Mouse (Mus musculus) ovary, postnatal 14 days (tissue): ENCODE data around the gene 1700016H13Rik.
A peak's percentile ranks its signal among the peaks of the same experiment; 100 is the strongest.

ENCODE experiments used
- DNase-seq: peaks from one replicate; pipeline ENCODE4 v3.0.0; 2022; ENCODE audit warnings: low spot score

Gene 1700016H13Rik

GRCm38 (mm10) chr5:103603115-103603893 is 52.5 kb downstream of the 1700016H13Rik start:
- peak; percentile 17 for DNase-seq

DNA sequence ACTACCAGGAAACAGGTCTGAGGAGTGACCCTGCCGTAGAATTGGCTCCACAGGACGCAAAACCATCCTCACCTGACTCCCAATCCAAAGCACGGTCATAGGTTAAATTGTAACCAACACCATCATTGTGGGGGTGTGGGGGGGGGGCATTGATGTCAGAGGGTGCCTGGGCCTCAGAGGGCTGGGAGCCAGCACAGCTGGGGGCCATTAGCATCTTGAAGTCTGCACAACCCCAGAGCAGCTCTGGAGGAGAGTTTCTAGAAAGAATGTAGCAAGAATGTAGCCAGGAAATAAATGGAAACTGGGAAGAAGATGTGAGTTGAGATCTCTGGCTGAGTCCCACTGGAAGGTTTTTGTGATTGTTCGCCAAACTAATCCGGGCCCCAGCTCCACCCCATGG is 56.9 kb downstream of the 1700016H13Rik start:
- DNase-seq = no peak

DNA sequence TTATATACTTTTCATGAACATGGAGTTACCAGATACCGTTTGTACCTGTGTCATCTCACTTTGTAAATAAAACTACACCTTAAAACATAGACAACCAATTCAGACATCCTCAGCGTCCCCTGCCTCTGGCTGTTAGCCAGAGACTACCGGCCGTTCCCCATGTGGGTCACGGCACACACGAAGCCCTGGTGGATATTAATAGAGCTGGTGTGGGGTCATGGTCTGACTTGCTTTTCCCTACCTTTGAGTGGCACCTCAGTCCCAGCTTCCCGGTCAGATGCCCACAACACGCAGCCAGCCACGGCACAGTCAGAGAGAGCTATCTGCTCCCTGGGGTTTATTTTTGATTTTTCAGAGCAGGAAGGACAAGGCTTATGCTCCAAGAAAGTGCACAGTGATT is 57.5 kb downstream of the 1700016H13Rik start:
- DNase-seq = no peak
